Mouse (Mus musculus): ENCODE data around the gene Fam183b. TPM values are rescaled to one million over a fixed set of nuclear protein-coding genes. Genes with fewer than 3 reads are reported as not detected.

The Fam183b gene
- total RNA-seq (2023; ENCODE audit: inconsistent age), result not detected in 4 replicates

DNA sequence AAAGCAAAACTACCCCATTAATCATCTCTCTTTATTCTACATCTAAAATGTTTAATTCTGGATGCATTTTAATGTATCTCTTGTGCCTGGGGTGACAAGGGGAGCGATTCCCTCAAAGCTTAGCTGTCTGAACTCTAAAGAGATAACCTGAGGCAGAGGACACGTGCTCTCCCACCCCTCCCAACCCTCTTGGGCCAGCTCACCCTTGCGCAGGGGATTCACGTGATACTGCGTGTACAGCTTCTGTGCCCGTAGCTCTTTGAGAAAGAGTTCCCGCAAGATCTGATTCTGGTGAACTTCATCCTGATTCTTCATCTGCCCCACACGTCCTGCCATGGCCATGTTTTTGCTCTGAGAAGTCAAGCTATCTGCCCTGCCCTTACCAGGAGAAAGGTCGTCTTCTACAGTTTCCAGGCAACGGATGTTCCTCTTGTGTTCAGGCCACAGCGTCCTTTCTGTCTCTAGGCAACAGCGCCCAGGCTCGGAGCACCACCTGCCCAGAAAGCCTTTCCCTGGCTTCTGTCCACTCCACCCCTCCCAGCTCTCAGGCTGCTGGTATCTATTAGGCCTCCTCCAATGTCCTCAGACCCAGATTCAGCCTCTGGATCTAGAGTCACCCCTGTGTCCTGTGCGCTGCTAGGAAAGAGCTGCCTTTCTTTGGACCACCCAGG lies at the start of gene Fam183b:
TSS of gene Fam183b (minus strand) at position 403 of the 671 bp plus-strand sequence.

DNA sequence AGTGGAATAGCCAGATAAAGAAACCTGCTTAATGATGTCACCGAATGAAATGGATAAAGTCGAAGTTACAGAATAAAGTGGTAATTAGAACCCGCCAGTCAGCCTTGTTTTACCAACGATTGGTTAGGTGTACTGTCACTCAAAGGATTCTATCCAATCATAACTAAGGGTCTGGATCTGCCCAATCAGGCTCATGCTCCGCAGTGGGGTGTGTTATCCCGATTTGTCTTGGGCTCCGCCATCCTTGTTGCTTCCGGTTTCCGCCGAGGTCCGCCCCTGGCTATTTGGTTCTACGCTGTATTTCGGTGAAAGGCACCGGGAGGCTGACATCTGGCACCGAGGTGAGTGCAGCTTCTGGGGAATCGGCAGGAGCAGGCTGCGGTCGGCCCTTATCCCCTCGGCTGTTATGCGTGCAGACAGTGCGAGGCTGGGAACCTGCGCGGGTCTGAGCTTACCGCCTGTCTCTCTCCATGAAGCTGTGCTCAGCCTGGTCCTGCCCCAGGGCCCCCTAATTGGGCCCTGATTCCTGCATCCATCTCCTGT lies 45.2 kb upstream of the Fam183b start, which contains the start of gene Gm12258:
TSS of gene Gm12258 (plus strand) at position 240 of the 543 bp plus-strand sequence.

DNA sequence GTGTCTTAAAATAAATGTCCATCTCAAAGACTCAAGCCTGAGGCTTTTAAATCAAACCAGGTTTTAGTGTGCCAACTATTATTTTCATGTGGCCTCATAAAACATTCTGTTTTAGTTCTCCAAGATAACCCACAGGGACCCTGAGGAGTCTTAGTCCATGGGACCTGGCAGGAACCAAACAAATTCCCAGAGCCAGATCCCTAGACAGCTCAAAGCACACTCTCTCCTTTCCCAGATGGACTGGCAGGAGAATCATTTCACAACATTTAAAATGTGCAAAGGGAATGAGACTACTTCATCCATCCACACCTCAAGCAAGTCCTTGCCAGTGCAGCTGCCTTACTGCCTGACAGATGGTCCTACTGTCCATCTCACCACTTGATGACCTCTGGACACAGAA lies 37.2 kb upstream of the Fam183b start, which contains the start of gene Olfr311:
TSS of gene Olfr311 (plus strand) at position 301 of the 400 bp plus-strand sequence.

DNA sequence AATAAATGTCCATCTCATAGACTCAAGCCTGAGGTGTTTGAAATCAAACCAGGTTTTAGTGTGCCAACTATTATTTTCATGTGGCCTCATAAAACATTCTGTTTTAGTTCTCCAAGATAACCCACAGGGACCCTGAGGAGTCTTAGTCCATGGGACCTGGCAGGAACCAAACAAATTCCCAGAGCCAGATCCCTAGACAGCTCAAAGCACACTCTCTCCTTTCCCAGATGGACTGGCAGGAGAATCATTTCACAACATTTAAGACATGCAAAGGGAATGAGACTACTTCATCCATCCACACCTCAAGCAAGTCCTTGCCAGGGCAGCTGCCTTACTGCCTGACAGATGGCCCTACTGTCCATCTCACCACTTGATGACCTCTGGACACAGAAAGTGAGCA lies 27.2 kb upstream of the Fam183b start, which contains the start of gene Olfr312:
TSS of gene Olfr312 (plus strand) at position 301 of the 400 bp plus-strand sequence.

DNA sequence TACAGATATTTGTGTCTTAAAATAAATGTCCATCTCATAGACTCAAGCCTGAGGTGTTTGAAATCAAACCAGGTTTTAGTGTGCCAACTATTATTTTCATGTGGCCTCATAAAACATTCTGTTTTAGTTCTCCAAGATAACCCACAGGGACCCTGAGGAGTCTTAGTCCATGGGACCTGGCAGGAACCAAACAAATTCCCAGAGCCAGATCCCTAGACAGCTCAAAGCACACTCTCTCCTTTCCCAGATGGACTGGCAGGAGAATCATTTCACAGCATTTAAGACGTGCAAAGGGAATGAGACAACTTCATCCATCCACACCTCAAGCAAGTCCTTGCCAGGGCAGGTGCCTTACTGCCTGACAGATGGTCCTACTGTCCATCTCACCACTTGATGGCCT lies 12.9 kb upstream of the Fam183b start, which contains the start of gene Olfr313:
TSS of gene Olfr313 (plus strand) at position 301 of the 400 bp plus-strand sequence.

DNA sequence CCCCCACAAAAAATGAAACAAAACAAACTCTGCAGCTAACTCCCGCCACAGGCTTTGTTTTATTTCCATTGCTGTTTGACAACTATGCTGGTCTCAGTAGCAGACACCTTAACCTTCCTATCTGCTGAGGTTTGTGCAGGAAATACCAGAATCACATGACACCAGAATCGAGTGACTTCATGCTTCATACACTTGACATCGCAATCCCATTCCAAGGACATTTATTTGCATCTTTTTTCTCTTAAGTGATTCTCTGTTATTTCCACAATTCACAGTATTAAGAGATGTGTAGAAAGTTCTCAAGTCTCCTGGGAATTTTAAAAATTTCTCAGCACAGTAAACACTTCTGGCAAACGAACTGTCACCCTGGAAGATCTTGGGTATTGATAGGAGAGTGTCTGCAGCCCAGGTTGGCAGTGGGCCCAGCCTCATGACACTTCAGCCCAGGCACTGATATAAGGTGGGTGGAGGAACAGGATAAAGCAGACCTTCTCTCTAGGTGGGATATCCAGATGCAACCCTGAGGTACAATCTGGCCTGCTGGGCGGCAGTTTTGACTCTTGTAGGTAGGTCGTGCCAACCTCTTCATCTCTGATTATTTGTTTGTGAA lies 19.2 kb downstream of the Fam183b start, which contains the start of gene Olfr314:
TSS of gene Olfr314 (plus strand) at position 473 of the 610 bp plus-strand sequence.

DNA sequence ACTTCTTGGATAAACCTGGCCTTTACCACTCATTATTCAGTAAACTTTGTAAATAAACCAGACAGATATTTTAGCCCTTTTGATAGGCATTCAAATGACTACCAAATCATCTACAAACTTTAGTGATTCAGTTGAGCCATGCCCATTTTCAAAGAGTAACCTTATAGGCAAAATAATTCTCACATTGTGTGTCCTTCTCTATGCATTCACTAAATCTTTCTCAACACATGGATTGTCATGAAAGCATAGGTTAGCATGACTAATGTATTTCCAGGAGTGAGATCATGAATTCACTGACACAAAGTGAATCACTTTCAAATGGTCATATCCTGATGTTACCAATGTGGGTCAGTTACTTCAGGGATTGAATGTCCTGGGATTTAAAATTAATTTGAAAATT lies 28.9 kb downstream of the Fam183b start, which contains the start of gene Olfr315:
TSS of gene Olfr315 (plus strand) at position 301 of the 400 bp plus-strand sequence.

DNA sequence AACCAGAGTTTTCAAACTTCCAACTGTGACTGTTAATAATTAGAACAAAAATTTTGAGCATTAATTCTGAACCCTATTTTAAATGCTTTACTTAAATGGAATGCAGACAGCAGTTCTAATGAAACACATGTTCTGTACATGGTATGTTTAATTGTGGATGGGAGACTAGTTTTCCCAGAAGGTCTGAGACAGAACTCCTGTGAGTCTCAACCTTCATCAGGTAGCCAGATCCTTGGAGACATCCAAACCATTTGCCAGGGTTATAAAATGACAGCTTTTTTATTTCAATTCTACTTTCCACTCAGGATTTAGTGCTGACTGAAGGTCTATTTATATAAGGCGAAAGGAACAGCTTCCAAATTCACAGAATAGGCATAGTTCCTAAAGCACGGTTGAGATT lies 49.3 kb downstream of the Fam183b start, which contains the start of gene Olfr316:
TSS of gene Olfr316 (plus strand) at position 301 of the 400 bp plus-strand sequence.

Other genes starting within 250 kb of the Fam183b start
- 0.19 TPM in 1 of 4 replicates, not detected in the others for gene Olfr328, start 246.3 kb downstream of the Fam183b start, total RNA-seq (2023; ENCODE audit: inconsistent age)
- not detected in 4 replicates for gene Olfr224, start 231.4 kb downstream of the Fam183b start, total RNA-seq (2023; ENCODE audit: inconsistent age)
- gene Olfr325, start 224.2 kb downstream of the Fam183b start, total RNA-seq (2023; ENCODE audit: inconsistent age), result not detected in 4 replicates
- gene Olfr324, start 206.8 kb downstream of the Fam183b start, total RNA-seq (2023; ENCODE audit: inconsistent age), result not detected in 4 replicates
- not detected in 4 replicates for gene 2210407C18Rik, start 185.9 kb downstream of the Fam183b start, total RNA-seq (2023; ENCODE audit: inconsistent age)
- not detected in 4 replicates for gene Olfr323, start 171.5 kb downstream of the Fam183b start, total RNA-seq (2023; ENCODE audit: inconsistent age)
- not detected in 4 replicates for gene Trim58, start 161.5 kb downstream of the Fam183b start, total RNA-seq (2023; ENCODE audit: inconsistent age)
- not detected in 4 replicates for gene Olfr322, start 143.2 kb downstream of the Fam183b start, total RNA-seq (2023; ENCODE audit: inconsistent age)
- gene Olfr320, start 120.9 kb downstream of the Fam183b start, total RNA-seq (2023; ENCODE audit: inconsistent age), result not detected in 4 replicates
- not detected in 4 replicates for gene Olfr319, start 102.8 kb downstream of the Fam183b start, total RNA-seq (2023; ENCODE audit: inconsistent age)
- gene Olfr318, start 77.9 kb downstream of the Fam183b start, total RNA-seq (2023; ENCODE audit: inconsistent age), result 0.58 to 0.96 TPM (median 0.68 TPM) in 4 replicates
- not detected in 4 replicates for gene Olfr317, start 62.7 kb downstream of the Fam183b start, total RNA-seq (2023; ENCODE audit: inconsistent age)
- gene Olfr316, start 49.2 kb downstream of the Fam183b start, total RNA-seq (2023; ENCODE audit: inconsistent age), result not detected in 4 replicates
- gene Olfr315, start 28.8 kb downstream of the Fam183b start, total RNA-seq (2023; ENCODE audit: inconsistent age), result not detected in 4 replicates
- gene Olfr314, start 19.0 kb downstream of the Fam183b start, total RNA-seq (2023; ENCODE audit: inconsistent age), result not detected in 4 replicates
- gene Olfr313, start 13.0 kb upstream of the Fam183b start, total RNA-seq (2023; ENCODE audit: inconsistent age), result not detected in 4 replicates
- gene Olfr312, start 27.3 kb upstream of the Fam183b start, total RNA-seq (2023; ENCODE audit: inconsistent age), result not detected in 4 replicates
- not detected in 4 replicates for gene Olfr311, start 37.3 kb upstream of the Fam183b start, total RNA-seq (2023; ENCODE audit: inconsistent age)
- 5.2 to 6.3 TPM (median 5.6 TPM) in 4 replicates for gene Gm12258, start 45.2 kb upstream of the Fam183b start, total RNA-seq (2023; ENCODE audit: inconsistent age)
- gene 2810021J22Rik, start 65.3 kb upstream of the Fam183b start, total RNA-seq (2023; ENCODE audit: inconsistent age), result 9.2 to 14.4 TPM (median 12.3 TPM) in 4 replicates
- gene Zfp39, start 102.3 kb upstream of the Fam183b start, total RNA-seq (2023; ENCODE audit: inconsistent age), result 10.5 to 13.6 TPM (median 12.3 TPM) in 4 replicates
- not detected in 4 replicates for gene Btnl10, start 115.9 kb upstream of the Fam183b start, total RNA-seq (2023; ENCODE audit: inconsistent age)
- 125 to 135 TPM (median 129 TPM) in 4 replicates for gene Rnf187, start 137.0 kb upstream of the Fam183b start, total RNA-seq (2023; ENCODE audit: inconsistent age)
- gene Hist3h2ba, start 147.0 kb upstream of the Fam183b start, total RNA-seq (2023; ENCODE audit: inconsistent age), result 15.9 to 25.1 TPM (median 21.4 TPM) in 4 replicates
- 63.1 to 74.2 TPM (median 70.1 TPM) in 4 replicates for gene Hist3h2a, start 152.7 kb upstream of the Fam183b start, total RNA-seq (2023; ENCODE audit: inconsistent age)
- gene Trim17, start 152.7 kb upstream of the Fam183b start, total RNA-seq (2023; ENCODE audit: inconsistent age), result 0.19 to 0.42 TPM (median 0.38 TPM) in 3 of 4 replicates, not detected in the other
- 117 to 129 TPM (median 123 TPM) in 4 replicates for gene Trim11, start 176.1 kb upstream of the Fam183b start, total RNA-seq (2023; ENCODE audit: inconsistent age)

Measured in B cell, adult (primary cell).